Mouse (Mus musculus): ENCODE measurements around the gene Gpd1l. TPM values are rescaled to one million over a fixed set of nuclear protein-coding genes. Genes with fewer than 3 reads are reported as not detected.

Gene Gpd1l
- polyA plus RNA-seq, 1 experiment = 10.8 TPM

- Histone ChIP-seq H3K4me3 (ENCODE audit: insufficient read depth, poor library complexity, severe bottlenecking) (no peak overlapping the region), H3ac (ENCODE audit: control insufficient read depth, insufficient read length, low read depth) (no peak overlapping the region), H3K79me3 (ENCODE audit: low read depth) (no peaks in the 10 kb centered on the region), H3K79me2 (ENCODE audit: control insufficient read depth, insufficient read depth) (no peaks in the 10 kb centered on the region), H3K27me3 (ENCODE audit: control insufficient read depth, insufficient read depth, insufficient read length) (no peaks in the 10 kb centered on the region), H3K36me3 (ENCODE audit: control insufficient read depth, insufficient read depth) (no peaks in the 10 kb centered on the region)
- TF ChIP-seq FOSL1 (IDR thresholded peaks at IDR 0.05; ENCODE audit: insufficient read depth, low read length, poor library complexity, severe bottlenecking) = no peak
- no peak for TF ChIP-seq CEBPB (IDR thresholded peaks at IDR 0.05; ENCODE audit: low read depth)
- no peak for TF ChIP-seq MYOD1 (IDR thresholded peaks at IDR 0.05; ENCODE audit: control insufficient read depth, insufficient read length, low read depth)
- no peak for TF ChIP-seq MAX (IDR thresholded peaks at IDR 0.05)
- no peak for TF ChIP-seq CTCF (IDR thresholded peaks at IDR 0.05; ENCODE audit: control insufficient read depth, insufficient read depth, insufficient read length)
- TF ChIP-seq MYOG (IDR thresholded peaks at IDR 0.05; ENCODE audit: control insufficient read depth, extremely low read depth, insufficient read length) = no peak
- no peak for TF ChIP-seq USF1 (IDR thresholded peaks at IDR 0.05; ENCODE audit: low read depth)
Observed at GRCm38 (mm10) chr9:114885564-114885963, 48.2 kb downstream of the Gpd1l start.

- TF ChIP-seq USF1 (IDR thresholded peaks at IDR 0.05; ENCODE audit: low read depth) = no peak
- no peak for TF ChIP-seq CTCF (IDR thresholded peaks at IDR 0.05; ENCODE audit: control insufficient read depth, insufficient read depth, insufficient read length)
- TF ChIP-seq MAX (IDR thresholded peaks at IDR 0.05) = no peak
- no peak for TF ChIP-seq MYOD1 (IDR thresholded peaks at IDR 0.05; ENCODE audit: control insufficient read depth, insufficient read length, low read depth)
- no peak for TF ChIP-seq MYOG (IDR thresholded peaks at IDR 0.05; ENCODE audit: control insufficient read depth, extremely low read depth, insufficient read length)
- no peak for TF ChIP-seq CEBPB (IDR thresholded peaks at IDR 0.05; ENCODE audit: low read depth)
- no peak for TF ChIP-seq FOSL1 (IDR thresholded peaks at IDR 0.05; ENCODE audit: insufficient read depth, low read length, poor library complexity, severe bottlenecking)
- H3K4me3 ChIP-seq (ENCODE audit: insufficient read depth, poor library complexity, severe bottlenecking) = no peak overlapping the region
- no peaks in the 10 kb centered on the region for H3K27me3 ChIP-seq (ENCODE audit: control insufficient read depth, insufficient read depth, insufficient read length)
- H3ac ChIP-seq (ENCODE audit: control insufficient read depth, insufficient read length, low read depth) = no peak overlapping the region
- no peaks in the 10 kb centered on the region for H3K79me2 ChIP-seq (ENCODE audit: control insufficient read depth, insufficient read depth)
- no peaks in the 10 kb centered on the region for H3K79me3 ChIP-seq (ENCODE audit: low read depth)
- H3K36me3 ChIP-seq (ENCODE audit: control insufficient read depth, insufficient read depth) = no peaks in the 10 kb centered on the region
Observed at GRCm38 (mm10) chr9:114881977-114882376, 51.8 kb downstream of the Gpd1l start.

GRCm38 (mm10) chr9:114855327-114855726 lies 78.5 kb downstream of the Gpd1l start:
- no peak overlapping the region for H3ac ChIP-seq (ENCODE audit: control insufficient read depth, insufficient read length, low read depth)
- peaks cover 18% of the 10 kb centered on the region for H3K27me3 ChIP-seq (ENCODE audit: control insufficient read depth, insufficient read depth, insufficient read length)
- TF ChIP-seq FOSL1 (IDR thresholded peaks at IDR 0.05; ENCODE audit: insufficient read depth, low read length, poor library complexity, severe bottlenecking) (no peak), MAX (IDR thresholded peaks at IDR 0.05) (no peak), MYOG (IDR thresholded peaks at IDR 0.05; ENCODE audit: control insufficient read depth, extremely low read depth, insufficient read length) (no peak)
- no peaks in the 10 kb centered on the region for H3K79me2 ChIP-seq (ENCODE audit: control insufficient read depth, insufficient read depth)
- no peaks in the 10 kb centered on the region for H3K79me3 ChIP-seq (ENCODE audit: low read depth)
- H3K4me3 ChIP-seq (ENCODE audit: insufficient read depth, poor library complexity, severe bottlenecking) = no peak overlapping the region
- H3K36me3 ChIP-seq (ENCODE audit: control insufficient read depth, insufficient read depth) = no peaks in the 10 kb centered on the region

GRCm38 (mm10) chr9:114854686-114855085 lies 79.1 kb downstream of the Gpd1l start:
- no peak for TF ChIP-seq CEBPB (IDR thresholded peaks at IDR 0.05; ENCODE audit: low read depth)
- no peak overlapping the region for H3ac ChIP-seq (ENCODE audit: control insufficient read depth, insufficient read length, low read depth)
- H3K79me2 ChIP-seq (ENCODE audit: control insufficient read depth, insufficient read depth) = no peaks in the 10 kb centered on the region
- no peak overlapping the region for H3K4me3 ChIP-seq (ENCODE audit: insufficient read depth, poor library complexity, severe bottlenecking)
- peaks cover 18% of the 10 kb centered on the region for H3K27me3 ChIP-seq (ENCODE audit: control insufficient read depth, insufficient read depth, insufficient read length)
- no peaks in the 10 kb centered on the region for H3K79me3 ChIP-seq (ENCODE audit: low read depth)
- no peaks in the 10 kb centered on the region for H3K36me3 ChIP-seq (ENCODE audit: control insufficient read depth, insufficient read depth)

GRCm38 (mm10) chr9:114853336-114853735 lies 80.5 kb downstream of the Gpd1l start:
- Histone ChIP-seq H3K4me3 (ENCODE audit: insufficient read depth, poor library complexity, severe bottlenecking) (no peak overlapping the region), H3ac (ENCODE audit: control insufficient read depth, insufficient read length, low read depth) (no peak overlapping the region), H3K27me3 (ENCODE audit: control insufficient read depth, insufficient read depth, insufficient read length) (peaks cover 18% of the 10 kb centered on the region), H3K36me3 (ENCODE audit: control insufficient read depth, insufficient read depth) (no peaks in the 10 kb centered on the region), H3K79me2 (ENCODE audit: control insufficient read depth, insufficient read depth) (no peaks in the 10 kb centered on the region), H3K79me3 (ENCODE audit: low read depth) (no peaks in the 10 kb centered on the region)
- TF ChIP-seq FOSL1 (IDR thresholded peaks at IDR 0.05; ENCODE audit: insufficient read depth, low read length, poor library complexity, severe bottlenecking) = no peak
- TF ChIP-seq USF1 (IDR thresholded peaks at IDR 0.05; ENCODE audit: low read depth) = no peak
- no peak for TF ChIP-seq MYOD1 (IDR thresholded peaks at IDR 0.05; ENCODE audit: control insufficient read depth, insufficient read length, low read depth)
- TF ChIP-seq MYOG (IDR thresholded peaks at IDR 0.05; ENCODE audit: control insufficient read depth, extremely low read depth, insufficient read length) = no peak
- TF ChIP-seq CTCF (IDR thresholded peaks at IDR 0.05; ENCODE audit: control insufficient read depth, insufficient read depth, insufficient read length) = no peak
- TF ChIP-seq CEBPB (IDR thresholded peaks at IDR 0.05; ENCODE audit: low read depth) = no peak
- no peak for TF ChIP-seq MAX (IDR thresholded peaks at IDR 0.05)

- no peaks in the 10 kb centered on the region for H3K79me3 ChIP-seq (ENCODE audit: low read depth)
- H3K27me3 ChIP-seq (ENCODE audit: control insufficient read depth, insufficient read depth, insufficient read length) = peaks cover 14% of the 10 kb centered on the region
- no peak overlapping the region for H3K4me3 ChIP-seq (ENCODE audit: insufficient read depth, poor library complexity, severe bottlenecking)
- no peaks in the 10 kb centered on the region for H3K36me3 ChIP-seq (ENCODE audit: control insufficient read depth, insufficient read depth)
- H3K79me2 ChIP-seq (ENCODE audit: control insufficient read depth, insufficient read depth) = no peaks in the 10 kb centered on the region
- TF ChIP-seq MYOG (IDR thresholded peaks at IDR 0.05; ENCODE audit: control insufficient read depth, extremely low read depth, insufficient read length) = no peak
- TF ChIP-seq MYOD1 (IDR thresholded peaks at IDR 0.05; ENCODE audit: control insufficient read depth, insufficient read length, low read depth) = no peak
- no peak for TF ChIP-seq USF1 (IDR thresholded peaks at IDR 0.05; ENCODE audit: low read depth)
- no peak for TF ChIP-seq MAX (IDR thresholded peaks at IDR 0.05)
- TF ChIP-seq CTCF (IDR thresholded peaks at IDR 0.05; ENCODE audit: control insufficient read depth, insufficient read depth, insufficient read length) = no peak
- no peak for TF ChIP-seq FOSL1 (IDR thresholded peaks at IDR 0.05; ENCODE audit: insufficient read depth, low read length, poor library complexity, severe bottlenecking)
- no peak for TF ChIP-seq CEBPB (IDR thresholded peaks at IDR 0.05; ENCODE audit: low read depth)
- no peak overlapping the region for H3ac ChIP-seq (ENCODE audit: control insufficient read depth, insufficient read length, low read depth)
Observed at GRCm38 (mm10) chr9:114851419-114852190, 82.2 kb downstream of the Gpd1l start.

Other genes starting within 250 kb of the Gpd1l start
- gene Dync1li1, start 245.2 kb downstream of the Gpd1l start, polyA plus RNA-seq (2012; fragmentation: generic; extraction: Trizol) = 41.1 TPM
- 13.2 TPM for gene Cmtm6, start 202.9 kb downstream of the Gpd1l start, polyA plus RNA-seq (2012; fragmentation: generic; extraction: Trizol)
- gene Cmtm7, start 152.1 kb downstream of the Gpd1l start, polyA plus RNA-seq (2012; fragmentation: generic; extraction: Trizol) = 61.4 TPM
- gene Cmtm8, start 89.8 kb downstream of the Gpd1l start, polyA plus RNA-seq (2012; fragmentation: generic; extraction: Trizol) = not detected
- 4.2 TPM for gene Osbpl10, start 44.6 kb upstream of the Gpd1l start, polyA plus RNA-seq (2012; fragmentation: generic; extraction: Trizol)
- gene Rps27rt, start 48.8 kb upstream of the Gpd1l start, polyA plus RNA-seq (2012; fragmentation: generic; extraction: Trizol) = 43.5 TPM